Mouse (Mus musculus) gonadal fat pad, adult 2 months (tissue): ENCODE data around the gene Ccdc38. TPM values are rescaled to one million over a fixed set of nuclear protein-coding genes. Genes with fewer than 3 reads are reported as not detected.

Source experiments
- DNase-seq: peaks from one replicate; pipeline ENCODE4 v3.0.0-alpha.2; 2012; ENCODE audit warnings: low read depth
- polyA plus RNA-seq: library from polyadenylated mRNA; depleted of rRNA; stranded (reverse); fragments of >200 nt; gene quantifications from 2 replicates; pipeline ENCODE4 v1.2.3, GENCODE M21; 2012; rRNA removed

Ccdc38 gene
- polyA plus RNA-seq, 1 experiment, result 0.09 TPM

DNA sequence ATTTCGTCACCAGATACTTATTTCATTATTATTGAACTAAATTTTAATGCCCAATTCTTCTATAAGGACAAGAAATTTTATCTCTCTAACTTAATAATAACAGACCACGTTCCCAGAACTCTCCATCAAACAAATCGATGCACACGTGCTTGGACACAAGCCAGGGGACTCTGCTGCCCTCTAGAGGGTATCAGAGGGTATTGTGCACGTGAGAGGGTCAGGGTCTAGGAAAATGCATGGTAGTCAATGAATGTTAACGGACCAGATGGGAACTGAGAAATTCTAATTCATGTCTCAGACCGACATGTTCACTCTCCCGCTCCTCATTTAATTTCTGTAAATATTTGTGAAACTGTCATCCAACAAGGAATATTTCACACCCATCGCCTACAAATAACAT is 67.6 kb downstream of the Ccdc38 start:
- DNase-seq, result no peak

DNA sequence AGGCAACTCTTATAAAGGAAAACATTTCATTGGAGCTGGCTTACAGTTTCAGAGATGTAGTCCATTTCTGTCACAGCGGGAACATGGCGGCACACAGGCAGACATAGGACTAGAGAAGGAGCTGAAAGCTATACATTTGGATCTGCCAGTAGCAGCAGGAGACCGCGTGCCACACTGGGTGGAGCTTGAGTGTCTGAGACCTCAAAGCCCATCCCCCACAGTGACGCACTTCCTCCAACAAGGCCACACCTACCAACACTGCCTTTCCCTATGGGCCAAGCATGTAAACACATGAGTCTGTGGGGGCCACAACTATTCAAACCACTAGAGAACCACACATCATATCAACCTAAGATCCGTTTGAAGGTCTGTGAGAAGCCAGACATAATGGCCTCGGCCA is 68.8 kb downstream of the Ccdc38 start:
- DNase-seq, result no peak

DNA sequence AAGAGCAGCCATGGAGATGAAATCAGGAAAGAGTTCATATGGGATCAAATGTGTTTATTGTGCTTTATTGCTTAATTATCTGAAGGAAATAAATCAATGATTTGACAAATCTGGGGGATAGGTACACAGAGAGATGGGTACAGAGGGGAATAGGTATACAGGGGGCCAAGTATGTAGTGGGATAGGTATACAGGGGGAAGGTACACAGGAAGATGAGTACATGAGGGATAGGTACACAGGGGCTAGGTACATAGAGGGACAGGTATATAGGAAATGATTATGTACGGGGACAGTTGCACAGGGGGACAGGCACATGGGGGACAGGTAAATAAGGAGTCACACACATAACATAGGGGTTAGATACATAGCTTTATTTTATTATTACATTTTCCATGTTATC is 70.5 kb downstream of the Ccdc38 start:
- no peak for DNase-seq

DNA sequence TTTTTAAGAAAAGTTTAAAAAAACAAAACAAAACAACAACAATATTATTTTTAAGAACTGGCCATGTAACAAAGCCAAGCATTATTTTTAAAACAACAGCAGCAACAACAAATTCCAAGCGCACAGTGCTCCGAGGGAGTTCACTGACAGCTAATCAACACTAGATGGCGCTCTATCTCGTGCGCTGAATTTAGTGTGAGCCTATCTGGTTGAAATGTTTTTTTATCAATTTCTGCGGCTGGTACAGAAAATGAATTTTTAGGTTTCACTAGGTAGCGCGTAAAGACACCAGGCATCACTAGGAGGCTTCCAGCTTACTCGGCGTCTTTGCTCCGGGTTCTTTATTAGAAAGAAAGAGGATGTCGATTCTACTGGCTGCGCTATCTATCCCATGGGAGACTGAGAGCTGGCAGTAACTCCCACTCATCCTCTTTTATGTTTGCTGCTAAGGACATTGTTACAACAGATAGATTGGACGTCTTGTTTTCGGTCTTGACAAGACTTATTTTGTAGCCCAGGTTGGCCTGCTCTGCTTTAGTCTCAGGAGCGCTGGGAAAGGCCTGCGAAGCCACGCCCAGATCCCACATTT is 71.1 kb downstream of the Ccdc38 start:
- DNase-seq, result no peak

DNA sequence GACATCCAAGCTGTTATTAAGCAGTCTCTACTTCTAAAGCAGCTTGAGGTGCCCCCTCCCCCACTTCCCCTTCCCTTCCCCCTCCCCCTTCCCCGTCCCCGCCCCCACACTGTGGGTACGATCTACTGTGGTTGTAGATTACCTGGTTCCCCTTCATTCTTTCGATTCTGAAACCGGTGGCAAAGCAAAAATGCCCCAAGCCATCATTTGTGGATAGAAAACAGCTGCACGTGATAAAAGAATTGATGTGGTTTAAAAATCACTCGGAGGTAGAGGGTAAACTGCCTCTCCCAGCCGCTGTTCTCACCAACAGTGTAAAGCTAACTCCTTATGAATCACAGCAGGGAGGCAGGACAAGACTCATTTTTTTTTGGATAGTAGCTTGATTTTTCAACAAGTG is 74.4 kb downstream of the Ccdc38 start:
- DNase-seq, result no peak

DNA sequence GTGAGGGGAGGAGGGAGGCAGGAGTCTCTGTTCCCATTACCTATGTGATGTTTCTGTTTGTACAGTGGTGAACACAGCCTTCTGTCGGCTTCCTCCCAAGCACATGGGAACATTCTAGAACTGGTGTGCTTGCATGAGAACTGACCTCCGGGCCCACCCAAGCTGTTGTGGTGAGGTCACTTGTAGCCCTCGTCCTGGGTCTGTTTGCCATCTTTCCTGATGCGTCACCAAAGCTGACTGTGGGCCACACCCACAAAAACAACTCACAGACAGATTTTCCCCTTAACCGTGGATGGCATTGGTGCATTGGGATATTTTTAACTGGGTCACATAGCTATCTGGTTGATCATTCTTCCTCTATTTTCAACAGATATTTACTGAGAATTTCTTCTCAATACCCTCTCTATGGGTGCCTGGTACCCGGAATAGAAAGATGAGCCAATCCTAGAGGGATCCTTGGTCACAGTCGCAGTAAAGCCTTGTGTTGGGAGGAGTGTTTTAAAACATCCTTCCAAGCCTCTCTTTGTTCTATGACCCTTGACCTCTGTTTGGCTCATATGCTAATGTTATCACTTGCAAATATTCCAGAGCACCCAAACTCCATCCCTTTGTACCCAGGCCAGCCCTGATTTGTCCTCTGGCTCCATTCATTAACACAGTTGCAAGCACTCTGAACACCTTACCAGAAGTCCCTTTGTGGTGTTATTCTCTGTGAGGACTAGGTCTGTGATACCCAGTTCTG is 80.2 kb downstream of the Ccdc38 start:
- no peak for DNase-seq

DNA sequence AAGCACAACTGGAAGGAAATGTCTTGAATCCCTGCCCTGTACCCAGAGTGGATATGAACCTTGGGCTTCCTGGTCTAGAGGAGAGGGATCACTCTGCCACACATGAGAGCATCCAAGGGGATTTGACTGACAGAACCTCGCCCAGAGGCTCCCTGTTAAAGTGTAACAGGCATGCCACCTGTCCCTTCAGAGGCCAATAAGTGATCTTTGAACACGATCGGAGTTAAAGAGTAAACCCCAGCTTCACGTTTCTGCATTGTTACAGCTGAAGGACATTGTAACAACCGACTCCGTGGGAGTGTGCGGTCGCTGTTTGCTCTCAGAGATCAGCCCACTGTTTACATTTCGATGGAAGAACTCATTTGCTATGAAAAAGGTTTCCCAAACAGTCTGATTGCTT is 83.3 kb downstream of the Ccdc38 start:
- DNase-seq, result no peak

DNA sequence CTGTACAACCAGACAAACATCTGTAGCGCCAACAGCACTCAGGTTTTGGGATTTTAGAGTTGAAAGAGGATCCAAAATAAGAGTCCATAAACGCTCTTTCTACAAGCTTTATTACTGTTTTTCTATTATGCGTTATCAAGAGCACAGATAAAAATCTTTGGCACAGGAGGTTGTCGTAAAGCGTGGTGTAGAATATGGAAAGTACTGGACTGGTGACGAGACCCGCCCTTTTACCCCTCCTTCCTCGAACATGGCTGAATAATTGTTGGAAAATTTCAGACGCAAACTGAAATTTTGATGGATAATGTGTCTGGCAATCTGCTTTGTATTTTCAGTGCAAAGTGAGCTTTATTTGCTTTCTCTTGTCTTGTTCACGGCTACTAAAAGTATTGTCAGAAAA is 83.7 kb downstream of the Ccdc38 start:
- no peak for DNase-seq

DNA sequence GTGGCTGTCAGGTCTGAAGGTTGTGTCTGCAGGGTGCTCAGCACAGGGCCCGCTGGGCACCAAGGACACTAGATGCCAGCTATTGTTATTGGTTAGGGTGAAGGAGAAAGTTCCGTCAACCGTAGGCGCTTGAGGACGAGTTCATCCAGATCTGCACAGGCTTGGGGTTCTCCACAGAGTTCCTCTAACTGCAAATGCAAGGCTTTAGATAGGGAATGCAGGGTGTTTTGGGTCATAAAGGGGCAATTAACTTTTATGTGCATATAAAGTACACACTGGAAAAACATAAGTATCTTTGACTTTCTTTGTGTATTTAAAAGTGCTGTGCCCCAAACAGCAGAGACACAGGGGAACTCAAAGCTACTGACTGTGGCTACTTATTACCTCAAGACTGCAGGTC is 89.9 kb downstream of the Ccdc38 start:
- DNase-seq, result no peak

DNA sequence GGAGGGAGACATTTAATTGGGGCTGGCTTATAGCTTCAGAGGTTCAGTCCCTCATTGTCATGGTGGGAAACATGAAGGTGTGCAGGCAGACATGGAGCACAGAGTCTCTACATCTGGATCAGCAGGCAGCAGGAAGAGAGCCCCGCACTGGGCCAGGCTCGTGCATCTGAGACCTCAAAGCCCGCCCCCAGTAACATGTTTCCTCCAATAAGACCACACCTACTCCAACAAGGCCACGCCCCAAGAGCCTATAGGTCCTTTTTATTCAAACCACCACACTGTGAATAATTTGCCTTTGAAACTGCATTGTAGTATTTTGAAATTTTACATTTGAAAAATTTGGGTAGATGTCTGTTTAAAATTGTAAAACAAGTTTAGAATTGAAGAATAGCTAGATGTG is 91.7 kb downstream of the Ccdc38 start:
- no peak for DNase-seq

DNA sequence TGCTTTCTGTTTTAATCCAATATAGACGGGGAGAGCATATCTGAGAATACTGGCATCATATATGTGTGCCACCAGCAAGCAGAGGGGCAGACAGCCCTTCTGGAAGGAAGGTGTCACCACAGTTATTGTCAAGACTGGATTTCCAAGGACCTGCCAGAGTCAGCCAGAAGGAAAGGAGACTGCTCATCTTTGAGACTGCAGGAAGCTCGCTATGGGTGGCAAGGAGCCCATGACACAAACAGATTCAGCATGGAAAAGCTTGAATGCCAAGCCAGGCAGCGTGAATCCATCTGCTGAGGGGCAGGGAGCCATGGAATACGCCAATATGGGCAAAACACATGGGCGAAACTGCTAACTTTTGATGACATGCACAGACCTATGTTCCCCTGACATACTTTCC is 93.1 kb downstream of the Ccdc38 start:
- no peak for DNase-seq

Other genes starting within 250 kb of the Ccdc38 start
- gene Elk3, start 229.5 kb upstream of the Ccdc38 start, polyA plus RNA-seq, result 20.7 and 25.0 TPM in 2 replicates
- 39.1 and 42.1 TPM in 2 replicates for gene Lta4h, start 87.2 kb upstream of the Ccdc38 start, polyA plus RNA-seq
- 8.0 and 8.3 TPM in 2 replicates for gene Hal, start 51.9 kb upstream of the Ccdc38 start, polyA plus RNA-seq
- gene Amdhd1, start 599 bp upstream of the Ccdc38 start, polyA plus RNA-seq, result 1.1 and 1.7 TPM in 2 replicates
- 12.8 and 21.0 TPM in 2 replicates for gene Snrpf, start 49.1 kb downstream of the Ccdc38 start, polyA plus RNA-seq
- 6.7 and 7.6 TPM in 2 replicates for gene Ntn4, start 100.0 kb downstream of the Ccdc38 start, polyA plus RNA-seq